In genomic region chr4:9028475-9028874, GRCm38 (mm10) we compare ENCODE assay signal across 7 mouse cellular contexts.
DNase-seq lines count a peak whose midpoint lies in the region; ATAC-seq and TF ChIP-seq lines count a peak whose summit lies in the region.

No protein-coding gene starts in this region.

- no peaks in the 10 kb centered on the region for H3K27me3 ChIP-seq in C2C12 (ENCODE audit: control insufficient read depth, insufficient read depth, insufficient read length)
- no peaks in the 10 kb centered on the region for H3K27me3 ChIP-seq in heart, embryonic 12.5 days (replicated peaks)

- no peaks in the 10 kb centered on the region for H3K79me2 ChIP-seq in C2C12 (ENCODE audit: control insufficient read depth, insufficient read depth)

- peak overlapping the region; percentile 77 for H3K9ac ChIP-seq in heart, embryonic 12.5 days

- H3K4me3 ChIP-seq in C2C12 (ENCODE audit: insufficient read depth, poor library complexity, severe bottlenecking): no peak overlapping the region
- peak overlapping the region; percentile 27 for H3K4me3 ChIP-seq in cortical plate, adult 2 months (ENCODE audit: insufficient read depth, low read length)
- H3K4me3 ChIP-seq in heart, embryonic 12.5 days: peak overlapping the region; percentile 53

- no peak for ATAC-seq in heart, embryonic 12.5 days (ENCODE audit: insufficient number of reproducible peaks, low FRiP score)
- peak; percentile 22 for ATAC-seq in megakaryocyte progenitor cell, adult 5-6 weeks (replicated peaks; ENCODE audit: poor library complexity)

- no peaks in the 10 kb centered on the region for H3K79me3 ChIP-seq in C2C12 (ENCODE audit: low read depth)

- H3K36me3 ChIP-seq in C2C12 (ENCODE audit: control insufficient read depth, insufficient read depth): no peaks in the 10 kb centered on the region
- H3K36me3 ChIP-seq in heart, embryonic 12.5 days: no peaks in the 10 kb centered on the region

- no peak for TF ChIP-seq CTCF in C2C12 (IDR thresholded peaks at IDR 0.05; ENCODE audit: control insufficient read depth, insufficient read depth, insufficient read length)
- TF ChIP-seq CTCF in cortical plate, adult 2 months (IDR thresholded peaks at IDR 0.05; ENCODE audit: extremely low read depth, insufficient read depth, low read length): no peak

- H3ac ChIP-seq in C2C12 (ENCODE audit: control insufficient read depth, insufficient read length, low read depth): peak overlapping the region; percentile 8

- no peaks in the 10 kb centered on the region for H3K9me3 ChIP-seq in heart, embryonic 12.5 days (replicated peaks)

- peak; percentile 38 for DNase-seq in A20 (ENCODE audit: low read depth, low spot score)
- DNase-seq in layer of hippocampus, adult 9-11 months: peak; percentile 64
- DNase-seq in thymus, postnatal 0 days (ENCODE audit: low spot score): peak; percentile 41

- H3K4me1 ChIP-seq in cortical plate, adult 2 months (ENCODE audit: control insufficient read depth, insufficient read depth, low read length): peaks cover 2% of the 10 kb centered on the region; the same call in 1 of the 2 replicates
- peaks cover 19% of the 10 kb centered on the region for H3K4me1 ChIP-seq in heart, embryonic 12.5 days (replicated peaks)

- H3K4me2 ChIP-seq in heart, embryonic 12.5 days: peak overlapping the region; percentile 86

- under 1% methylated on average over 12 of the region's 12 CpGs for WGBS in heart, embryonic 12.5 days

- no peak for TF ChIP-seq POLR2A in cortical plate, adult 2 months (IDR thresholded peaks at IDR 0.05; ENCODE audit: extremely low read depth, insufficient read depth, low read length)

- no peak overlapping the region for H3K27ac ChIP-seq in cortical plate, adult 2 months (ENCODE audit: insufficient read depth, low read length)
- peak overlapping the region; percentile 59; the same call in 1 of the 2 replicates for H3K27ac ChIP-seq in heart, embryonic 12.5 days (ENCODE audit: poor library complexity, severe bottlenecking)

TF ChIP-seq in C2C12, 6 proteins besides CTCF, POLR2A, EP300 and RAD21:
- TF ChIP-seq CEBPB (IDR thresholded peaks at IDR 0.05; ENCODE audit: low read depth): no peak
- TF ChIP-seq USF1 (IDR thresholded peaks at IDR 0.05; ENCODE audit: low read depth): no peak
- no peak for TF ChIP-seq MYOG (IDR thresholded peaks at IDR 0.05; ENCODE audit: control insufficient read depth, extremely low read depth, insufficient read length)
- TF ChIP-seq MYOD1 (IDR thresholded peaks at IDR 0.05; ENCODE audit: control insufficient read depth, insufficient read length, low read depth): no peak
- no peak for TF ChIP-seq MAX (IDR thresholded peaks at IDR 0.05)
- TF ChIP-seq FOSL1 (IDR thresholded peaks at IDR 0.05; ENCODE audit: insufficient read depth, low read length, poor library complexity, severe bottlenecking): no peak
